Comparison of ENCODE assay signal across 17 mouse cellular contexts in genomic region chr13:47429856-47430365, GRCm38 (mm10).
DNase-seq lines count a peak whose midpoint lies in the region; ATAC-seq and TF ChIP-seq lines count a peak whose summit lies in the region.
"Had no signal": no experiment of that assay in that cellular context is flagged by ENCODE, and none has a peak within 500 bp of the region (broad histone marks: within the 10 kb centered on the region; RNA-seq: fewer than 3 reads in every experiment).

No protein-coding gene starts in this region.

- no peak overlapping the region for H3K4me3 ChIP-seq in hindbrain, embryonic 13.5 days
- no peak overlapping the region for H3K4me3 ChIP-seq in hindbrain, embryonic 11.5 days (ENCODE audit: low read depth, low read length)
- no peak overlapping the region for H3K4me3 ChIP-seq in forebrain, embryonic 16.5 days (replicated peaks; ENCODE audit: low read length)
- no peak overlapping the region for H3K4me3 ChIP-seq in midbrain, postnatal 0 days (ENCODE audit: low read depth, low read length)
- H3K4me3 ChIP-seq: heart, embryonic 10.5 days; limb, embryonic 13.5 days; liver, embryonic 13.5 days; lung, embryonic 15.5 days had no signal

- H3K9me3 ChIP-seq in hindbrain, embryonic 13.5 days = no peaks in the 10 kb centered on the region
- no peaks in the 10 kb centered on the region for H3K9me3 ChIP-seq in hindbrain, embryonic 11.5 days (ENCODE audit: control insufficient read depth, low read length)
- H3K9me3 ChIP-seq in forebrain, embryonic 16.5 days (ENCODE audit: control insufficient read depth, low read length) = no peaks in the 10 kb centered on the region
- H3K9me3 ChIP-seq in midbrain, postnatal 0 days (ENCODE audit: low read length) = no peaks in the 10 kb centered on the region
- H3K9me3 ChIP-seq: heart, embryonic 10.5 days; limb, embryonic 13.5 days; liver, embryonic 13.5 days; lung, embryonic 15.5 days had no signal

- DNase-seq in hindbrain, embryonic 11.5 days (ENCODE audit: low spot score) = no peak
- DNase-seq in brain, embryonic 14.5 days (ENCODE audit: low read depth) = peak; percentile 86
- no peak for DNase-seq in midbrain, postnatal 0 days (ENCODE audit: low spot score)
- DNase-seq in urinary bladder, postnatal 14 days (ENCODE audit: low spot score) = no peak
- DNase-seq: adrenal gland, postnatal 36 days; cerebellum, adult 8-10 months; kidney, adult 11 months; liver, embryonic 13.5 days had no signal

- H3K4me1 ChIP-seq in hindbrain, embryonic 13.5 days (replicated peaks) = 0 out of 2 replicates have a peak, but pooled peaks cover 6% of the 10 kb centered on the region
- H3K4me1 ChIP-seq in hindbrain, embryonic 11.5 days (replicated peaks; ENCODE audit: control insufficient read depth, insufficient read depth, low read length) = no peaks in the 10 kb centered on the region
- peaks cover 12% of the 10 kb centered on the region for H3K4me1 ChIP-seq in forebrain, embryonic 16.5 days (replicated peaks; ENCODE audit: control insufficient read depth, insufficient read depth, low read length)
- H3K4me1 ChIP-seq in midbrain, postnatal 0 days (ENCODE audit: insufficient read depth, low read length) = peaks cover 3% of the 10 kb centered on the region; the same call in 1 of the 2 replicates
- H3K4me1 ChIP-seq: heart, embryonic 10.5 days; liver, embryonic 13.5 days; lung, embryonic 15.5 days had no signal

- H3K36me3 ChIP-seq in hindbrain, embryonic 13.5 days = no peaks in the 10 kb centered on the region
- H3K36me3 ChIP-seq in hindbrain, embryonic 11.5 days (ENCODE audit: control insufficient read depth, insufficient read depth, low read length) = no peaks in the 10 kb centered on the region
- H3K36me3 ChIP-seq in forebrain, embryonic 16.5 days (ENCODE audit: control insufficient read depth, insufficient read depth) = no peaks in the 10 kb centered on the region
- H3K36me3 ChIP-seq in midbrain, postnatal 0 days (ENCODE audit: insufficient read depth, low read length) = no peaks in the 10 kb centered on the region
- H3K36me3 ChIP-seq: heart, embryonic 10.5 days; limb, embryonic 13.5 days; liver, embryonic 13.5 days; lung, embryonic 15.5 days had no signal

- H3K27ac ChIP-seq in hindbrain, embryonic 13.5 days = peak overlapping the region; percentile 61
- H3K27ac ChIP-seq in hindbrain, embryonic 11.5 days (ENCODE audit: low read depth, low read length) = no peak overlapping the region
- peak overlapping the region; percentile 49 for H3K27ac ChIP-seq in forebrain, embryonic 16.5 days (ENCODE audit: low read length)
- peak overlapping the region; percentile 55 for H3K27ac ChIP-seq in midbrain, postnatal 0 days (ENCODE audit: low read depth, low read length)
- H3K27ac ChIP-seq: heart, embryonic 10.5 days; kidney, postnatal 0 days; limb, embryonic 13.5 days; liver, embryonic 13.5 days; lung, embryonic 15.5 days; macrophage had no signal

- no peak overlapping the region for H3K9ac ChIP-seq in hindbrain, embryonic 13.5 days
- H3K9ac ChIP-seq in hindbrain, embryonic 11.5 days (ENCODE audit: low read depth, low read length) = no peak overlapping the region
- no peak overlapping the region for H3K9ac ChIP-seq in forebrain, embryonic 16.5 days (replicated peaks; ENCODE audit: low read depth, low read length)
- H3K9ac ChIP-seq in midbrain, postnatal 0 days (replicated peaks; ENCODE audit: low read length, poor library complexity, severe bottlenecking) = no peak overlapping the region
- H3K9ac ChIP-seq: limb, embryonic 13.5 days; liver, embryonic 13.5 days; lung, embryonic 15.5 days had no signal

- no peak overlapping the region for H3K4me2 ChIP-seq in hindbrain, embryonic 13.5 days
- no peak overlapping the region for H3K4me2 ChIP-seq in hindbrain, embryonic 11.5 days (replicated peaks; ENCODE audit: low read depth, low read length)
- peak overlapping the region; percentile 3 for H3K4me2 ChIP-seq in forebrain, embryonic 16.5 days (ENCODE audit: low read length)
- no peak overlapping the region for H3K4me2 ChIP-seq in midbrain, postnatal 0 days (ENCODE audit: low read depth, low read length, poor library complexity, severe bottlenecking)
- H3K4me2 ChIP-seq: limb, embryonic 13.5 days; liver, embryonic 13.5 days; lung, embryonic 15.5 days had no signal

- no peak for TF ChIP-seq CTCF in brain, embryonic 14.5 days (IDR thresholded peaks at IDR 0.05; ENCODE audit: borderline replicate concordance, extremely low read depth, insufficient read depth, insufficient read length)
- TF ChIP-seq CTCF in midbrain, postnatal 0 days (IDR thresholded peaks at IDR 0.05) = no peak

- no peak for ATAC-seq in hindbrain, embryonic 13.5 days (ENCODE audit: low FRiP score)
- no peak for ATAC-seq in hindbrain, embryonic 11.5 days (ENCODE audit: low FRiP score)
- ATAC-seq in forebrain, embryonic 16.5 days = peak; percentile 50
- ATAC-seq in midbrain, postnatal 0 days (ENCODE audit: low FRiP score) = no peak
- no peak for ATAC-seq in CD4-positive, CD25-positive, alpha-beta regulatory T cell, adult 4 months

- TF ChIP-seq POLR2A in brain, embryonic 14.5 days (IDR thresholded peaks at IDR 0.05; ENCODE audit: borderline replicate concordance, extremely low read depth, insufficient read depth, insufficient read length, poor library complexity, severe bottlenecking) = no peak

- H3K27me3 ChIP-seq in hindbrain, embryonic 13.5 days = no peaks in the 10 kb centered on the region
- no peaks in the 10 kb centered on the region for H3K27me3 ChIP-seq in hindbrain, embryonic 11.5 days (ENCODE audit: control insufficient read depth, insufficient read depth, low read length)
- no peaks in the 10 kb centered on the region for H3K27me3 ChIP-seq in forebrain, embryonic 16.5 days (replicated peaks; ENCODE audit: control insufficient read depth, insufficient read depth, low read length)
- H3K27me3 ChIP-seq in midbrain, postnatal 0 days (ENCODE audit: insufficient read depth, low read length) = no peaks in the 10 kb centered on the region
- H3K27me3 ChIP-seq: CH12.LX; limb, embryonic 13.5 days; liver, embryonic 13.5 days; lung, embryonic 15.5 days had no signal

- 57% methylated on average over 8 of the region's 8 CpGs for WGBS in hindbrain, embryonic 13.5 days
- 73% methylated on average over 8 of the region's 8 CpGs for WGBS in hindbrain, embryonic 11.5 days
- 4% methylated on average over 8 of the region's 8 CpGs for WGBS in forebrain, embryonic 16.5 days
- 41% methylated on average over 8 of the region's 8 CpGs for WGBS in midbrain, postnatal 0 days
